Mouse (Mus musculus) liver, embryonic 14.5 days (tissue): ENCODE measurements around the gene Pnlip.

Experiments used
- CTCF ChIP-seq: IDR thresholded peaks from 2 replicates; pipeline ENCODE4 v1.5.1; 2016; ENCODE audit warnings: antibody characterized with exemption, low read depth, control low read depth
- EP300 ChIP-seq: IDR thresholded peaks from 2 replicates; pipeline ENCODE4 v1.6.1; 2016; ENCODE audit warnings: antibody characterized with exemption, low read depth

GRCm38 (mm10) chr19:58674644-58675043 is 22.3 kb downstream of the Pnlip start:
- no peak for TF ChIP-seq CTCF
- no peak for TF ChIP-seq EP300
